Mouse (Mus musculus): Measurements from ENCODE around the gene Atp2b2.

Gene Atp2b2

GRCm38 (mm10) chr6:113890858-113891213 lies 151.6 kb downstream of the Atp2b2 start:
- in situ Hi-C loops (cut with MboI, MseI), result no loop called here

GRCm38 (mm10) chr6:113890023-113890857 lies 152.2 kb downstream of the Atp2b2 start:
- in situ Hi-C loops (cut with MboI, MseI), result no loop called here

GRCm38 (mm10) chr6:113889180-113889579 lies 153.2 kb downstream of the Atp2b2 start:
- in situ Hi-C loops (cut with MboI, MseI), result no loop called here

- in situ Hi-C loops (cut with MboI, MseI), result no loop called here
These were observed 155.5 kb downstream of the Atp2b2 start for GRCm38 (mm10) chr6:113886886-113887285.

- in situ Hi-C loops (cut with MboI, MseI), result no loop called here
These were observed 157.6 kb downstream of the Atp2b2 start for GRCm38 (mm10) chr6:113884806-113885205.

GRCm38 (mm10) chr6:113883225-113883624 lies 159.2 kb downstream of the Atp2b2 start:
- in situ Hi-C loops (cut with MboI, MseI), result no loop called here

- in situ Hi-C loops (cut with MboI, MseI), result no loop called here
These were observed 160.0 kb downstream of the Atp2b2 start for GRCm38 (mm10) chr6:113882396-113882795.

GRCm38 (mm10) chr6:113881561-113882243 lies 160.7 kb downstream of the Atp2b2 start:
- in situ Hi-C loops (cut with MboI, MseI), result no loop called here

GRCm38 (mm10) chr6:113879366-113879765 lies 163.0 kb downstream of the Atp2b2 start:
- in situ Hi-C loops (cut with MboI, MseI), result loop anchor here (10.0 kb wide), 1 partner anchor 1645 kb away; no protein-coding TSS in a partner anchor

GRCm38 (mm10) chr6:113878510-113879128 lies 163.8 kb downstream of the Atp2b2 start:
- in situ Hi-C loops (cut with MboI, MseI), result loop anchor here (10.0 kb wide), 1 partner anchor 1644 kb away; no protein-coding TSS in a partner anchor

GRCm38 (mm10) chr6:113876585-113876984 lies 165.8 kb downstream of the Atp2b2 start:
- in situ Hi-C loops (cut with MboI, MseI), result loop anchor here (10.0 kb wide), 1 partner anchor 1642 kb away; no protein-coding TSS in a partner anchor

GRCm38 (mm10) chr6:113875201-113875600 lies 167.2 kb downstream of the Atp2b2 start:
- in situ Hi-C loops (cut with MboI, MseI), result loop anchor here (10.0 kb wide), 1 partner anchor 1640 kb away; no protein-coding TSS in a partner anchor

GRCm38 (mm10) chr6:113872654-113873053 lies 169.8 kb downstream of the Atp2b2 start:
- in situ Hi-C loops (cut with MboI, MseI), result loop anchor here (10.0 kb wide), 1 partner anchor 1638 kb away; no protein-coding TSS in a partner anchor

- in situ Hi-C loops (cut with MboI, MseI), result loop anchor here (10.0 kb wide), 1 partner anchor 1636 kb away; no protein-coding TSS in a partner anchor
These were observed 171.6 kb downstream of the Atp2b2 start for GRCm38 (mm10) chr6:113870775-113871174.

- in situ Hi-C loops (cut with MboI, MseI), result no loop called here
These were observed 173.9 kb downstream of the Atp2b2 start for GRCm38 (mm10) chr6:113868552-113868951.

- in situ Hi-C loops (cut with MboI, MseI), result no loop called here
These were observed 176.7 kb downstream of the Atp2b2 start for GRCm38 (mm10) chr6:113865699-113866098.

- in situ Hi-C loops (cut with MboI, MseI), result no loop called here
These were observed 177.6 kb downstream of the Atp2b2 start for GRCm38 (mm10) chr6:113864812-113865211.

GRCm38 (mm10) chr6:113862955-113863354 lies 179.5 kb downstream of the Atp2b2 start:
- in situ Hi-C loops (cut with MboI, MseI), result no loop called here

GRCm38 (mm10) chr6:113861938-113862337 lies 180.5 kb downstream of the Atp2b2 start:
- in situ Hi-C loops (cut with MboI, MseI), result no loop called here

GRCm38 (mm10) chr6:113861375-113861770 lies 181.0 kb downstream of the Atp2b2 start:
- in situ Hi-C loops (cut with MboI, MseI), result no loop called here

- in situ Hi-C loops (cut with MboI, MseI), result no loop called here
These were observed 181.6 kb downstream of the Atp2b2 start for GRCm38 (mm10) chr6:113860735-113861374.

Data from T-helper 1 cell (primary cell).